Mouse (Mus musculus) embryo, embryonic 11.5 days (tissue): Measurements from ENCODE around the gene Crmp1.

Source experiments
- DNase-seq: peaks from one replicate; pipeline ENCODE4 v3.0.0-alpha.2; 2012; ENCODE audit warnings: low read depth, low spot score

The Crmp1 gene

DNA sequence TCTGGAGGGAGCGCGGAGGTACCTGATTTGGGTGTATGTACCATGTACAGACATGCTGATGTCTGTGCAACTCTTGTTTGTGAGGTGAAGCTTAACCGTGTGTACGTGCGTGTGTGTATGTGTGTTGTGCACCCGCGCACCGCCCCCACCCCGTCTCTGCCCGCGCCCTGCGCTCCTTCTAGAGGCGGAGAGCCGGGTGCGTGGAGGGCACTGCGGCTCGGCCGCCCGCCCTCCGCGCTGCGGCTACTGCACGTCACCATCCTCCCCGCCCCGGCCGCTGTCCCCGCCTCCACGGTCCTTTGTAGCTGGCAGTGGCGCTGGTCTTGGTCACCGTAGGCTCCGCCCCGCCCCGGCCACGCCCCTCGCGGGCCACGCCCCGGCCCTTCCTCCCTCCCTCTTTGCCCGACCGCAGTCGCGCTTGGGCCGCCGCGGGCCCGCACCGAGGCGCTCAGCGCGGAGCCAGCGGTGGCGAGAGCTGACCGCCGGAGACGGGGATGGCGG is at the start of gene Crmp1:
Crmp1 (plus strand) TSS at position 290 of the 501 bp plus-strand sequence.
- DNase-seq, result no peak

DNA sequence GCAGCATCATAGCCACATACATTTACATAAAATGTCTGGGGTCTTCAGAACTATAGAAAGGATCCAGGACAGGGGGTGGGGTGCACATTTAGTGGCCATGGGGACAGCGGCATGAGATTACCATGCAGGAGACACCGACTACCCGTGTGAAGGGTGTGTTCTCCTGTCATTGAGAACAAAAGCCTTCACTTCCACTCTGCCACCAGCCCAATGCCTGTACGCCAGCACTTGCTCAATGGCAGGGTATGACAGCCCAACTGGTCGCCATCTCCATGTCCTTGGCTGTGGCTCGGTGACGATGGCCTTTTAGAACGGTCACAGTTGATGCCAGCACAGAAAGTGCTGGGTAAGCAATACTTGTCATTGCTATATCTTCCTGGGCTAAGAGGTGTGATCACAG is 45.5 kb upstream of the Crmp1 start:
- DNase-seq, result no peak

- no peak for DNase-seq
Measured at GRCm38 (mm10) chr5:37196666-37197250, 45.0 kb upstream of the Crmp1 start.

GRCm38 (mm10) chr5:37197423-37197822 is 44.3 kb upstream of the Crmp1 start:
- no peak for DNase-seq

DNA sequence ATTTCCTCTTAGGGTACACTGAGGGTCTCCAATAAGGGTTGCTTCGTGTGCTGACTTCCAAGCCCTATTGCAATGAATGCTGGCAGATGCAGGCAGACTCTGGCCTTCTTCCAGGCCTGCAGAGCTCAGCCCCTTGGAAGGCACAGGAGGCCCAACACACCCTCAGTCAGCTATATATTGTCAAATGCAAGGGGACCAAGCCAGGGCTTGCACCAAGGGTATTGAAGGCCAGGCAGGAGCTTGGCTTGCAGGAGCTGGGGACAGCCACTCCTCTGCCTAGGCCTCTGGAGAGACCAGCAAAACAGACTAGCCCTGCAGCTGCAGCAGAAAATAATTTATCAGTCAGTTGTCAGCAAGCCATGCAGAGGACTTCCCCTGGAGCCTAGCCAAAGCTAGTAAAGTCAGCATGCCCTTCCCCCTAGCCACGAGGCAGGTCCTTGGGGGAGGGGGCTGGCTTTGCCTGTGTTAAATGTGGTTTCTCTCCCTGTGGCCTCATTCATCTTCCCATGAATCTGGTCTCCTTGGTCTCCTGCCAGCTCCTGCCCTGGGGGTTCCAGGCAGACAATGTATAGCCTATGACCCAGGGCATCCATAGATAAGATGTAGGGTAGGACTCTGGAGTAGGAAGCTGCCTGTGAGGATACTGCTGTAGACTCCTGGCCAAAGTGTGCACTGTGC is 43.6 kb upstream of the Crmp1 start:
- DNase-seq, result peak; percentile 56

DNA sequence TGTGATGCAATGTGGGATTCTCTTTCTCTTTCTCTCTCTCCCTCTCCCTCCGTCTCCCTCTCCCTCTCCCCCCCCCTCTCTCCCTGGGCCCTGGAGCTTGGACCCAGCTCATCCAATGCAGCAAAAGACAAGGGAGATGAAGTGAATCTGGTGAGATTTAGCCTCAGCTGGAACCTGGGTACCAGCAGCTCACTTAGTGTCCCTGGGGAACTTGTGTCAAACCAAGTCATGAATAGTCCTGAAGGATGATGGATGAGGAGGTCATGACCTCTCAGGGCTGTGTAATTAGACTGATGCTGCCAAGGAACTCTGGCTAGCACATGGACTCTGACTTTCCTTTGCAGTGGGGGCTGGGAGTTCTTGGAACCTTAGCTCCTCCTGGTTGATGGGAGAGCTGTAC is 39.5 kb upstream of the Crmp1 start:
- DNase-seq, result no peak

GRCm38 (mm10) chr5:37204886-37205285 is 36.9 kb upstream of the Crmp1 start:
- no peak for DNase-seq

- DNase-seq, result no peak
Measured at GRCm38 (mm10) chr5:37205420-37205819, 36.3 kb upstream of the Crmp1 start.

DNA sequence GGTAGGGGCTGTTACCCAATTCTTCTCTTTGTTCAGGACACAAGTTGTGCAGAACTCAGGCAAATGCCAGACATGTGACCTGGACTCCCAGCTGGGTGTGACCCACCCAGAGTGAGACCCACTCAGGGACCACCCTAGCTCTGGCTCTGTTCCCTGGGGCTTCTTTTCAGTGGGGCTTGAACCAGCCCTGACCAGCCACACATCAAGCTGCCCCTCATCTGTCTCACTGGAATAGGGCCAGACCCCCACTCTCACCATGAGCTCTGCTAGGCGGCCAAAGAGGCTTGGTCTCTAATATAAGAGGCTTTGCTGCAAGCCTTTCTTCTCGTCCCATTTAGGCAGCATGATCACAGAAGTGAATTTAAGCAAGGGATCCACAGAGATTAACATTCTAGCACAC is 35.4 kb upstream of the Crmp1 start:
- no peak for DNase-seq

- no peak for DNase-seq
Measured at GRCm38 (mm10) chr5:37212938-37213708, 28.6 kb upstream of the Crmp1 start.

DNA sequence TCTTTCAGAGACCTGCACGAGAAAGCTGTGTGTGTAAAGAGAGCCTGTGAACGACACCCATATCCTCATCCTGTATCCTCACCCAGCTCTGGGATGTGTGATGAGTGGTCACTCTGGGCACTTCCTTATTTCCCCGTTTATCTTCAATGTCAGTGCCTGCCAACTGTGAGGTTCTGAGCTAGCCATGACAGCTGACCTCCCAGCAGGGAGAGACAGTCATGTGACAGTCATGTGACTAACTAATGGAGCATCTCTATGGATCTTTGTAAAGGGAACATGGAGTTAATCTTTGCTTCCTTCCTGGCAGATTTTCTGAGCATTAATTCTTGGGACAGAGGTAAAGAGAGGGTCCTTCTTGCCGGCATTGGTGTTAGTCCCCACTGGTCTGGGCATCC is 28.0 kb upstream of the Crmp1 start:
- no peak for DNase-seq

DNA sequence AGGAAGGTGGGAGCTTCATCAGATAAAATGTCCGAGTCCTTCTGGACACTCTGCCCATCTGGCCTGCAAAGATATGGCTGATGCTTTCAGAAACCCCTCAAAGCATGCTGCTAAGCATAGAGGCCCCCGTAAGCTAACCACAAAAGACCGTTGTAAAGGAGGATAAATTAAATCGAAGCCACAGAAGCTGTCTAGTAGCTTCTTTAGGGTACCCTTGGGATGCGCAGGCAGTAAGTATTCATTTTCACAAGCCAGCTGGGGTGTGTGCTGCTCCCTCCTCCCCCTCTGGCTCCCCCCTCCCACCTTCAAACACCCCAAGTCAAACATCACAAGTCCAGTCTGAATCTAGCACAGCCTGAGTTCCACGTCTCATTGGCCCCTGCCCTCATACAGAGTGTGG is 27.1 kb upstream of the Crmp1 start:
- no peak for DNase-seq

DNA sequence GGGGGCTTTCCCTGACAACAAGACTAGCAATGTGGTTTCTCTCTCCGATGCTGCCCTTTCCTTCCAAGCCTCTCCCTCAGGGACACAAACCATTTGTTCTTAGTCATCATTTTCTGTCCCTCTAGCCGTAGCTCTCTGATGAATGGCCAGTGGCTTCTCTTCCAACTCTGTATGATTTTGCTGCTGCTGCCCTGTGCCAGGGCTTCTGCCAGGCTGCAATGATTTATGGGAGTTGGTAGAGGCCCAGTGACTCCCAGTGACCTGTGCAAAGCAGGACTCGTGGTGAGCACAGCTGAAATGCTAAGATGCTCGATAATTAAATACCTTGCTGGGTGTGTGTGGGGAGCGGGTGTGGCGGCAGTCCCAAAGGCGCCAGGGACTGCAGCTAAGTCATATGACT is 26.5 kb upstream of the Crmp1 start:
- DNase-seq, result no peak

DNA sequence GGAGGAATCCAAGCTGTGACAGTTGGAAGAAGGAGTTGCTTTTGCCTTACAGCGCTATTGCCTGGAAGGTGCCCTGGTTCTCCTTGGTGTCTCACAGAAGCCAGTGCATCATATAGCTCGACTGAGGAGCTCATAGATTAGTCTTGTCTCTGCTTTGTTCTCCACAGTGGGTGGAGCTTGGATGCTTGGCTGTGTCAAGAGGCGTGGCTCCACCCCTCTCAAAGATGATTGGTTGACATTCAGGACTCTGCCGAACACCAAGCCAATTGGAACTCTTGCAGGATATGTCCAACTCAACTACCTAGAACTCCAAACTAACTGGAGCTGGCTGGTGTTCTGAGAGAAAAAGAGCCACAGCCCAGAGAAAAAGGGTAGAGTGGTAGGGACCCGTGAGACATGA is 22.1 kb upstream of the Crmp1 start:
- DNase-seq, result no peak

- DNase-seq, result no peak
Measured at GRCm38 (mm10) chr5:37220575-37220974, 21.2 kb upstream of the Crmp1 start.

DNA sequence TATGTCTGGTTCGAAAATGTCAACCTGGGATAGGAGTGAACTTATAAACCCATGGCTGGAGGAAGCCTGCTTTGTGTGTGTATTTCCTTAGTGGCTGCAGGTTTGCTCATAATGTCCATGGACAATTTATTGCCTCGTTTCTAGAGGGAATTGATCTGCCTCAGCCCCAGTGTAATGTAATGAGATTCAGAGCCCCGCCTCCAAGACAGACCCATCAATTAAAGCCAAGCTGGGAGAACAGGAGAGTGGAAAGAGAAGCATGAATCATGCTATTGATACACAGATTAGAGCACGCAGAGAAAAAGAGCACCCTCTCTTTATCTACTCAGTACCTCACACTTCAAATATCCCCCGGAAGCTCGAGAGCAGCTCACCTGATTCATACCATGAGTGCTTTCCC is 20.2 kb upstream of the Crmp1 start:
- DNase-seq, result no peak

DNA sequence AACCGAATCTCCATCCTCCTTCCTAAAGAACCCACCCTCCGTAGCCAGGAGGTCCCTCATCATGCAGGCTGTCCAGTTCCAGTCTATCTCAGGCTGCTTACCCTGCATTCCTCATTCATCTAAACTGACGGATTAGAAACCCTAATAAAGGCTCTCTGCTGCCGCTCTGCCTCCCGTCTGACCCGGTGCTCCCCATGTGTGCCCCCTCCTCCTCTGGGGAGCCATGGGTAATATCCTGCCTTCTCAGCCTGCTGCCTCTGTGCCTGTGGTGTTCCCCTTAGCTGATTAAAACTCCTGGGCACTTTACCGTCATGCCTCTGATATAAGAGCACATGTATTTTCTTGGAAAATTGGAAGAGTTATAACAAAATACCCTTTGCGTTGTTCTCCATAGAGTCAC is 19.4 kb upstream of the Crmp1 start:
- DNase-seq, result no peak

- DNase-seq, result no peak
Measured at GRCm38 (mm10) chr5:37225708-37226107, 16.0 kb upstream of the Crmp1 start.

DNA sequence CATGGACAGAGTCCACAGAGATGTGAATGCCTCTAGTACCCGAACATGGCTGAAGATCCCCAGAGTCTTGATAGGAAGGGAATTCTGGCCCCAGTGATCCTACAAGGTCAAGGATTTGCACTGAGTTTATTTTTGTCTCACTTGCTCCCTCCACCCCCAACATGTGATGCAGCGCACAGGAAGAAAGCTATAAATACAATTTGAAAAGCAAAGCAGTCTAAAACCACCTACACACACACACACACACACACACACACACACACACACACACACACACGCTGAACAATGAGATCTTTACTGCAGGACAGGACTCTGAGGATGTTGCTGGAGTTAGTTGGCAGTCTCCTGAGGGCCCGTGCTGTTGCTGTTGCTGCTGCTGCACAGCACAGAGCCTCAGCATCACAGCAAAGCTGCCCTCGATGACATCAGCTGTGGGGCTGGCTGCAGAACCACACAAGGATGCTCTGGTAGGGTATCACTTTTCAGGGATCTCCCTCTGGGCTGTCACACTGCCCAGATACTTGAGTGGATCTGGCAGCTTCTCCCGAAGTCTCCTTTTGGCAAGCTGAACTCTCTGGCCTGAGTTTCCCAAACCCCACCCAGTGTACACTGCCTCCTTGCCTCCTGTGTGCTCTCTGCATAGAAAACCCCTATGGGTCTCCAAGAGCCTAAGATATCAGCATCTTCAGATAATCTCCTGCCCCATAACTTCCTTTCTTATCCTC is 13.6 kb upstream of the Crmp1 start:
- DNase-seq, result no peak

GRCm38 (mm10) chr5:37228894-37229293 is 12.8 kb upstream of the Crmp1 start:
- no peak for DNase-seq

GRCm38 (mm10) chr5:37233010-37233557 is 8.7 kb upstream of the Crmp1 start:
- DNase-seq, result no peak

GRCm38 (mm10) chr5:37238654-37239053 is 3.1 kb upstream of the Crmp1 start:
- no peak for DNase-seq
